Mouse (Mus musculus) c-Kit-positive CD71-positive TER-119-negative erythroid progenitor cells, embryonic 14.5 days (primary cell): ENCODE data around the gene Prmt6.

Source experiments
- DNase-seq: peaks from one replicate; pipeline ENCODE4 v3.0.0-alpha.2; 2013; ENCODE audit warnings: low read depth

The Prmt6 gene

DNA sequence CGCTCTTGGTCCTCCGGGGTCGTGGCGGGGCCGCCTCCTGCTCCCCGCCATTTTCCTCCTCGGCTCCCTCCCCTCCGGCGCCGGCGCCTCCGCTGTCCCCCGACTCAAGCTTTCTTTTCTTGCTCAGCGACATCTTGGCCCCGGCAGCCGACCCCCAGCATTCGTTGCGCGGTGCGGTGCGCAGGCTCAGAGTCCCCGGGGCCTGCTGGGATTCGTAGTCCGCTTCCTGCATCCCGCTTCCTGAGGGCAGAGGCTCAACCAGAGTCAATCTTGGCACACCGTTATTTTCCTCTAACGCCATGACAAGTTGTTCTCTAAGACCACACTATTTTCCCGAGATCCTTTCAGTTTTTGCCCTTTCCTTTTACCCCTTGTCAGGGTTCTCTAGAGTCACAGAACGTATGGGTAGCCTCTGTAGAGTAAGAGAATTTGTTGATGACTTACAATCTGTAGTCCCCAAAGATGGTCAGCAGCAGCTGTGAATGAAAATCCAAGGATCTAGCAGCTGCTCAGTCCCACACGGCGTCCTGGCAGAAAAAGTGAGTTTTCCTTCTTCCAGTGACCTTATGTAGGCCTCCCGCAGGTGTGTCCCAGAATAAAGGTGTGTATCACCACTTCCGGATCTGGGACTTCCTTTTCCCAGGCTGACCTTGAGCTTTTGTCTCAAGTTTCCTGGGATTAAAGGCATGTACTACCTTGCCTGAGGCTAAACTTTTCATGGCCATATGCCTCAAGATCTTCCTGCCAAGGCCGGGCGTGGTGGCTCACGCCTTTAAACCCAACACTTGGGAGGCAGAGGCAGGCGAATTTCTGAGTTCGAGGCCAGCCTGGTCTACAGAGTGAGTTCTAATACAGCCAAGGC, at the start of gene Prmt6:
Gene Prmt6, minus strand, starts transcription at position 160 of the 862 bp plus-strand sequence.
- DNase-seq, result peak; percentile 68

DNA sequence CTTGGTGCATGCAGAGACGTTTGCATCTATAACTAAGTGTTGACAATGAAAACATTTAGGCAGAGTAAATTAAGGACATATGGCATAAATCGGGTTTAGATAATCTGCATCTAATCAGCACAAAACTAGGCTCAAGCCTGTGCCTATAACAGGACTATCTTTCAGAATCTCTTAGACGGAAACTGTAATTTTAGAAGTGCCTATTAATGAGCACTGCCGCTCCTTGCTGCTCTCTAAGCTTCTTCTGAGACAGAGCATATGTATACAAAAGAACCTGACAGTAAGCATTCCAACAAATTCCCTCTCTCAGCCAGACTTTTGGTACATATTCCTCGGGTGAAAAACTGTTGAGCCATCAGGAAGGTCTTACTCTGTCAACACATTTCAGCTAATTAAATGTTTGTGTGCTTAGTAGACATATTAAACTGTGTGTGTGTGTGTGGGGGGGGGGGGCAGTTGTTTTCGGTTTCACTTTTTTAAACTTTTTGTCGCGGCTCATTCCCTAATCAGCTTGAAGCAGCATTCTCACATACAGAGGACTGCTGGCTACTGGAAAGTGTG, 39.8 kb upstream of the Prmt6 start:
- DNase-seq, result no peak

DNA sequence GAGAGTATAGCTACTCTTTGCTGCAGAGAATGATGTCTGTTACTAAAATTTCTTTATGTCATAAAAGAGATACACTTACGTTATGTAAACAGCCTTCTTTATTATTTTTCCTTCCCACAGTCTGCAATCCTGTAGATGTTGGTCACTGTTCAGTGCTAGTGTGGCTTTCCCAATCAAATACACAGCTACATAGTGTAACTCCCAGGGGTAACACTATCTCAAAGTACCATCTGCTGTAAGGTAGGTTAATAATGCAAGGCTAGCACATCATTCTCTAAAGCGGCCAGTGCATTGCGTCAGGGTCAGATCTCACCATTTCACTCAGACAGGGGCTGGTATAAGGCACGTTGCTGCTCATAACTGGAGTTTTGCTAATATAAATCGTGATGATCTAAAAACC, 31.9 kb upstream of the Prmt6 start:
- DNase-seq, result no peak

DNA sequence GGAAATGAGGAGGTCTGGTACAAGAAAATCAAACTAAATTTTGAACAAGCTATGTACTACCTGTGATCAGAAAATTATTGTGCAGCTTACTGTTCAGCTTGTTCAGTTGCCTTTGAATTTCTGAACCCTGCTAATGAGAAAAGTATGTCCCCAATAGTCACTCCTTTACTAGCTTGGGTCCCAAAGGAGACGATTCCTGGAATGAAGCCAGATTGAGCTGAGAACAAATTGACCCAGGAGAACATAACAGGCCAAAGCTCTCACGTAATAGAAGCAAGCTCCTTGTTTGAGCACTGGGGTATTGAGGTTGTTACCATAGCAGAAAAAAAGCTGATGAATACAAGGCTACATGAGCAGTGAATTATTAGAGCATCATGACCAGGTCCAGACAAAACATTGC, 17.0 kb upstream of the Prmt6 start:
- DNase-seq, result no peak

DNA sequence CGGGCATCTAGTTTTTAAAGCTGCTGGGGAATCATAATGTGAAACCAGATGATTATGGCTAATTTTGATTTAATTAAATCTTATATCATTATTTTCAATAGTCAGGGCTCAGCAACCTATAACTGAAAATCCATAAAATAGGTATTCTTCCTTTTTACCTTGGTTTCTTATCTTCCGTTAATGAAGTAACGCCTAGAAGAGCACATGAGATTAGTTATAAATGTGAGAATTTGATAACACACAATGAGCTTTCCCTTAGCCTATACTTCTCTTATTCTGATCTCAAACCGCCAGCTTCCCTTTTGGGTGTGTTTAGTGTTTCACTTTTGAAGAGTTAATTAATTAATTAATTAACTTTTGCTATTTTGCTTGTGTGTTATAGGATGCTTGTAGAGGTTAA, 2.3 kb upstream of the Prmt6 start:
- no peak for DNase-seq

DNA sequence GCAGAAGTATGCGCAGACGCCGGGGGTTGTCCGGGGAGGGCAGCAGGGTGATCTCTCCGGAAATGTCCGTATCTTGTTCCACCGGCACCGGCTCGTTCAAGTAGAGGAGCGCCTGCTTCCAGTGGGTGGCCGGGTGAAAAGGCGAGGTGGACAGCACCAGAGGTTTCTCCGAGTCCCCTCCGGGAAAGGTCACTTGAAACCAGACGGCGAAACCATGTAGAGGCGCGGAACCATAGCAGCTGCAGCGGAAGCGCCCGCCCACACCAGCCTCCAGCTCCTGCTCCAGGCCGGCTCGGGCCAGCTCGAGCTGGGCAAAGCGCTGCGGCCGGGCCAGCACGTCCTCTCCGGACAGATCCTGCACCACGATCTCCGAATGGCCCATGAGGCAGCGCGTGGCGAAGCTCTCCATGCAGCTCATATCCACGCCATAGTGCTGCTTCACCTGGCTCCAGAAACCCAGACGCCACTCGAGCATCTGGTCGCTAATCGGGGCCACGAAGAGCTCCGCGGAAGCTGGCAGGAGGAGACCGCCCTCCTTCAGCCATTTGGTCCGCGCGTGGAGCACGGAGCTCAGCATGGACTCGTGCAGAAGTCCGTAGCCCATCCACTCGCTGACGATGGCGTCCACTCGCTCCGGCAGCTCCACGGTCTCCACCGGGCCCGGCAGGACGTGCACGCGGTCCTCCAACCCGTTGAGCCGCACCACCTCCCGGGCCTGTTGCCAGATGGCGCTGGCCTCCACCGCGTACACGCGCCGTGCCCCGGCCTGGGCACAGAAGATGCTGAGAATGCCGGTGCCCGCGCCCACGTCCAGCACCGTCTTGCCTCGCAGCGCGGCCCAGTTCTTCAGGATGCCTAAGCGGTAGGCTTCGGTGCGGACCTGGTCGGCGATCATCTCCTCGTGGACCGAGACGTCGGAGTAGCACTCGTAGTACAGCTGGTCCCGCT, 633 bp downstream of the Prmt6 start:
- peak; percentile 27 for DNase-seq

DNA sequence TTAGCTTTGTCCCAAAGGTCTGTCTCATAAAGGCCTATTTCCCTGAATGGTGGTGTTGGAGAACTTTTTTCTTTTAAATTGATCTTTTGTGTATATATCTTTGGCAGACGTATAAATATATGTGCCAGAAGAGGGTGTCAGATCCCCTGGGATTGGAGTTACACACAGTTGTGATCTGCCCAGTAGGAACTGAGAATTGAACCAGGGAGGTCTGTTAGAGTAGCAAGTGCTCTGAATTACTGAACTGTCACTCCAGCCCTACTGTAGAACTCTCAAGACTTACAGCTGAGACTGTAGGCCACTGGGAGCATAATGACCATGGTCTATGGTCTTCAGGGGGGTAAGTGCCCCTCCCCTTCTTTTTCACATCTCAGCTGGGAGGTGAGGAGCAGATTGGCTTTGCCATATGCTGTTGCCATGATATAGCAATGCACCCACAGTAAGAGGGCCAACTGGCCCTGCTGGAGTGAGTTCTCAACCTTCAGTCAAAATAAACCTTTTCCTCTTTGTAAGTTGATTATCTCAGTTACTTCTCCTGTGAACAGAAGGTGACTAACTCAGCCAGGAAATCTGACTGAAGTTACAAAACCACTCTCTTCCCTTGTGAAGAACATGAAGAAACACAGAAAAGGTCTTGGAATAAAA, 13.9 kb downstream of the Prmt6 start:
- DNase-seq, result no peak
